Mouse (Mus musculus) bone marrow, adult 2 months (tissue): Measurements from ENCODE around the gene 2200002D01Rik.

Experiments used
- CTCF ChIP-seq: fragments of 200-500 bp; IDR thresholded peaks from 2 replicates; pipeline ENCODE4 v1.5.1; 2011; ENCODE audit warnings: low read length, control low read depth; ENCODE audit not compliant: control insufficient read depth, insufficient read depth
- POLR2A ChIP-seq: fragments of 200-500 bp; IDR thresholded peaks from 2 replicates; pipeline ENCODE4 v1.6.1; 2011; ENCODE audit warnings: low read depth, mild to moderate bottlenecking, control low read depth, low read length, borderline replicate concordance; ENCODE audit not compliant: control insufficient read depth

DNA sequence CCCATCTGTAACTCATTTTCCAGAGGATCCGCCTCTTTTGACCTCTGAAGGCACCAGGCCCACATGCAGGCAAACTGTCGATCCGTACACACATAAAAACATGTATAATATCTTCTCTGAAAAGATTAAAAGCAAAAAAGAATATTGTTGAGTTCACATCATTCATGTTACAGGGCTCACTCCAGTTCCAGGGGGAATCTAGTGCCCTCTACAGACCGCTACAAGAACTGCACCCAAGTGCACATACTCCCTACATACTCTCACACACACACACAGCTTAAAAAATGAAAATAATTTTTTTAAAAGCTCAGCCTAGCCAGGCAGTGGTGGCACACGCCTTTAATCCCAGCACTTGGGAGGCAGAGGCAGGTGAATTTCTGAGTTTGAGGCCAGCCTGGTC lies 13.6 kb downstream of the 2200002D01Rik start:
- TF ChIP-seq CTCF (peak; percentile 32; the same call in 1 of the 2 replicates), POLR2A (no peak)
